Mouse (Mus musculus) spleen, adult 12 weeks (tissue): ENCODE data around the gene Gemin4.
"Not testable (repeated sequence)": the region's sequence is repeated elsewhere in the genome, so short reads cannot be mapped to it uniquely, and the experiment has no call there.

Experiments
- DNase-seq: peaks from one replicate; pipeline ENCODE4 v3.0.0; 2022; ENCODE audit warnings: low spot score

The Gemin4 gene

GRCm38 (mm10) chr11:76216049-76216540 lies 1.4 kb downstream of the Gemin4 start:
- no peak for DNase-seq

- no peak for DNase-seq
These were observed 2.5 kb downstream of the Gemin4 start for GRCm38 (mm10) chr11:76215011-76215410.

GRCm38 (mm10) chr11:76213841-76214240 lies 3.6 kb downstream of the Gemin4 start:
- DNase-seq: no peak

- DNase-seq: not testable (repeated sequence)
These were observed 5.9 kb downstream of the Gemin4 start for GRCm38 (mm10) chr11:76211595-76211994.

- no peak for DNase-seq
These were observed 7.1 kb downstream of the Gemin4 start for GRCm38 (mm10) chr11:76210228-76210985.

- no peak for DNase-seq
These were observed 10.7 kb downstream of the Gemin4 start for GRCm38 (mm10) chr11:76206793-76207192.

- DNase-seq: peak; percentile 68
These were observed 15.4 kb downstream of the Gemin4 start for GRCm38 (mm10) chr11:76201761-76202674.

- no peak for DNase-seq
These were observed 20.4 kb downstream of the Gemin4 start for GRCm38 (mm10) chr11:76196977-76197469.

- DNase-seq: no peak
These were observed 21.0 kb downstream of the Gemin4 start for GRCm38 (mm10) chr11:76196275-76196976.

GRCm38 (mm10) chr11:76186908-76187307 lies 30.6 kb downstream of the Gemin4 start:
- DNase-seq: no peak

GRCm38 (mm10) chr11:76183745-76184144 lies 33.7 kb downstream of the Gemin4 start:
- no peak for DNase-seq

GRCm38 (mm10) chr11:76180146-76180540 lies 37.3 kb downstream of the Gemin4 start:
- DNase-seq: no peak

GRCm38 (mm10) chr11:76179495-76180145 lies 37.8 kb downstream of the Gemin4 start, which contains the start of the genes Vps53 and Fam57a:
Vps53 (minus strand) TSS chr11:76179647.
Fam57a (plus strand) TSS chr11:76179671.
- DNase-seq: peak; percentile 73

GRCm38 (mm10) chr11:76178726-76179494 lies 38.6 kb downstream of the Gemin4 start:
- DNase-seq: peak; percentile 19

- no peak for DNase-seq
These were observed 47.3 kb downstream of the Gemin4 start for GRCm38 (mm10) chr11:76170207-76170606.

- no peak for DNase-seq
These were observed 48.5 kb downstream of the Gemin4 start for GRCm38 (mm10) chr11:76168976-76169375.

- DNase-seq: peak; percentile 62
These were observed 50.2 kb downstream of the Gemin4 start for GRCm38 (mm10) chr11:76167079-76167765.

GRCm38 (mm10) chr11:76166657-76167056 lies 50.8 kb downstream of the Gemin4 start:
- DNase-seq: no peak
